Mouse (Mus musculus) embryonic facial prominence, embryonic 15.5 days (tissue): Measurements from ENCODE around the gene Scarf1. TPM values are rescaled to one million over a fixed set of nuclear protein-coding genes. Genes with fewer than 3 reads are reported as not detected.
A peak's percentile ranks its signal among the peaks of the same experiment; 100 is the strongest.
"Not testable (repeated sequence)": the region's sequence is repeated elsewhere in the genome, so short reads cannot be mapped to it uniquely, and the experiment has no call there.

Experiments
- ATAC-seq: fragments of 200-750 bp; cut with Nextera tagmentation; 2 replicates; pipeline ENCODE4 v1.8.0; 2017; ENCODE audit warnings: low read depth, moderate TSS enrichment; ENCODE audit not compliant: insufficient number of reproducible peaks, low FRiP score, low TSS enrichment
- H3K27ac ChIP-seq: fragments of 300-500 bp; sonication (generic); replicated peaks from 2 replicates; pipeline ENCODE4 v1.5.1; 2015; ENCODE audit warnings: mild to moderate bottlenecking, inconsistent platforms
- H3K27me3 ChIP-seq: fragments of 300-500 bp; sonication (generic); 2 replicates; pipeline ENCODE4 v1.6.1; 2015; ENCODE audit warnings: inconsistent platforms
- H3K36me3 ChIP-seq: fragments of 300-500 bp; sonication (generic); 2 replicates; pipeline ENCODE4 v1.6.1; 2015; ENCODE audit warnings: mild to moderate bottlenecking, inconsistent platforms
- H3K4me1 ChIP-seq: fragments of 300-500 bp; sonication (generic); 2 replicates; pipeline ENCODE4 v1.6.1; 2015; ENCODE audit warnings: inconsistent platforms
- H3K4me2 ChIP-seq: fragments of 300-500 bp; sonication (generic); replicated peaks from 2 replicates; pipeline ENCODE4 v1.6.1; 2015; ENCODE audit warnings: mild to moderate bottlenecking, inconsistent platforms
- H3K4me3 ChIP-seq: fragments of 300-500 bp; sonication (generic); replicated peaks from 2 replicates; pipeline ENCODE4 v1.5.1; 2015; ENCODE audit warnings: mild to moderate bottlenecking, inconsistent platforms
- H3K9ac ChIP-seq: fragments of 300-500 bp; sonication (generic); 2 replicates; pipeline ENCODE4 v1.6.1; 2015; ENCODE audit warnings: inconsistent platforms
- H3K9me3 ChIP-seq: fragments of 300-500 bp; sonication (generic); replicated peaks from 2 replicates; pipeline ENCODE4 v1.6.1; 2016; ENCODE audit warnings: inconsistent platforms
- WGBS: fragments of 180-500 bp; shearing (Covaris S2); methylation state at CpG from one replicate; pipeline ENCODE4 v1.1.7; 2015; 5-methylcytosine and 5-hydroxymethylcytosine counted together
- polyA plus RNA-seq: library from polyadenylated mRNA; unstranded; fragments of >200 nt; fragmentation: Nextera tagmentation; extraction: Ambion mirVana; gene quantifications from 2 replicates; pipeline ENCODE4 v1.2.1, GENCODE M21; 2015

Scarf1 gene
- polyA plus RNA-seq, 1 experiment from 2014 or later = 8.1 TPM

DNA sequence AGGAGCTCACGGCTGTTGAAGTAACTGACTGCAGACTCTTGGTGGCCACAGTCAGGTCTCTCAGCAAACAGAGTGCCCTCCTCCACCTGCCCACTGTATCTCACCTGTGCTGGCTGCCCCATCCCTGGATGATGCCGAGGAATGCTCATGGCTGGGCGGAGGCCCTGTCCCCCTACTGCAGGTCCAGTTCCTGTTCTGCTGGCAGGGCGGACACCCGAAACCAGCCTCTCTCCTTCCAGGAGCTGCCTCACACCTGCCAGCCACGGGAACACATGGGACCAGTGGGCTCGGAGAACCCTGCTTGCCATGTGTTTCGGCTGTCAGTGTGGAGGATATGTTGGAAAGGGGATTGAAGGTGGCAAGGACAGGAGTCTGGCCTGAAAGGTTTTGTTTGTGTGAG, 26.9 kb downstream of the Scarf1 start:
- WGBS = 70% methylated on average over 8 of the region's 8 CpGs
- H3K27ac ChIP-seq = no peak overlapping the region
- 0 out of 2 replicates have a peak, but pooled peaks cover 8% of the 10 kb centered on the region for H3K4me1 ChIP-seq
- no peak overlapping the region for H3K4me2 ChIP-seq
- no peak overlapping the region for H3K4me3 ChIP-seq
- ATAC-seq = no peak
- no peaks in the 10 kb centered on the region for H3K27me3 ChIP-seq
- no peak overlapping the region for H3K9ac ChIP-seq
- no peaks in the 10 kb centered on the region for H3K36me3 ChIP-seq
- H3K9me3 ChIP-seq = no peaks in the 10 kb centered on the region

DNA sequence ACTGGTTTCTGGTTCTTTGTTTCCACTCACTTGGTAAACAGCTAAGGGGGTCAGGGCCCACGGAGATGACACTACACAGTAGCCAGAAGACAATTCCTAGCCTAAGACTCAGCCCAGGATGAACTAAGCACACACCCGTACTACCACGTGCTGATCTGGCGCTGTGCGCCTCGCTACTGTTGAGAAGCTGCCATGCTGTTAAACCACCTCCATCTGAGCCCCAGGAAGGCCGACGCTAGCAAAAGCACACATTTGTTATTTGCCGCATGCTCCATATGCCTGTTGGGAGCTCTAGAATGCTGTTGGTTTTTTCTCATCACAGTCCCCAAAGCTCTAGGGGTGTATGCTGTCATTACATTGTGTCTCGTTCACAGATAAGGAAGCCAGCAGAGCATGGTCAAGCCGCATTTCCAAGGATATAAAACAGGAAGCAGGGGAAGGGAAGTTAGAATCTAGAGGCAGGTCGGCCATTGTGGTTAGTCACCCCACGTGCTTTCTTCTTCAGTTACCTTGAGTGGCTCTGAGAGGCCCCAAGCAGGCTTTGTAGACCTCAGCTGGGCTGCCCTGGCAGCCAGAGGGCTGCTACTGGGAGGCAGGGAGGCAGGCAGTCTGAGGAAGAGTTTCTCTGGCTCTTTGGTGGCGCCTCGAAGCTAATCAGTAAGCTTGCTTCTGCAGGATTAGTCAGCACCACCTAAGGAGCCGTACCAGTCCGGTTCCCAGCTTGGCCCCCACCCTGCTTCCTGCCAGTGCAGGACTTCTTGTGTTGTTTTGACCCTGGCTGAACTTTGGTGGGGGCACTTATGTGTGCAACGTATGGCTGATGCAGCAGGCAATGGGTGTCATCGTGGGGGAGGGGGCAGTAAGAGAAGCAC, 27.6 kb downstream of the Scarf1 start:
- 68% methylated on average over 19 of the region's 19 CpGs for WGBS
- Histone ChIP-seq H3K4me1 (0 out of 2 replicates have a peak, but pooled peaks cover 8% of the 10 kb centered on the region), H3K9ac (no peak overlapping the region), H3K36me3 (no peaks in the 10 kb centered on the region), H3K4me3 (no peak overlapping the region), H3K27ac (no peak overlapping the region), H3K27me3 (no peaks in the 10 kb centered on the region), H3K9me3 (no peaks in the 10 kb centered on the region), H3K4me2 (no peak overlapping the region)
- ATAC-seq = no peak

DNA sequence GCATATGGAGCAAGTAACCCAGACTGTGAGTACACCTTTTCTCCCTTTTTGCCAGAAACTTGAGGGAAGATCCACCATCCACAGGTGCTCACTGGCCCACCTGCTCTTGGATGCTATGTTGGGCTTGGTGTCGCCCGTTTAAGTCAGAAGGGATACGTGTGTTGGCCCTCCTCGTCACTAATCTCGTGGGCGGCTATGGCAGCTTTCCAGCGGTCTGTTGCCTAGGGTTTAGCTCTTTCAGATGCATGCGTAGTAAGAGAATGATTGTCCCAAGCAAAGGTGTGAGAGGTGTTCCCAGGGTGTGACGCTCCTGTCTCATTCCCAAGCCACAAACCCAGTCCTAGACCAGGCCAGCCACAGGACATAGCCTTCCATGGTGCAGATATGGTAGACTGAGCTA, 31.4 kb downstream of the Scarf1 start:
- WGBS = 74% methylated on average over 9 of the region's 9 CpGs
- no peaks in the 10 kb centered on the region for H3K36me3 ChIP-seq
- ATAC-seq = no peak

DNA sequence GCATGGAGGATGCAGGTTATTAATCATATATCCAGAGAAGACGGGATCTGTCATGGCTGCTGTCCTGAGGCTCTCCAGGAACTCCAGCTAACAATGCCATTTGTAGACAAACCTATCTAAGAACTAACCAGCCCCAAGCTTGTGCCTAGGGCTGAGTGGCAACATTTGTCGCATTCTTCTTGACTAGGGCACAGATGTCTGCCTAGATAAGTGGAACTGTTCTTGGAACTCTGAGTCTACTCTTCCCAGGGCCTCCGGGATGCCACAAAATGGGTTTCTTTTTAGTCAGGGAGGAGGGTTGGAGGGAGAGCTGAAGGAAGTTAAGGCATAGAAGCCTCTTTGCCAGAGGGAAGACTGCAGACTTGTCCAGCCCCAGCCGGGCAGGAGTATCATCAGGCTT, 32.7 kb downstream of the Scarf1 start:
- WGBS = 52% methylated on average over 4 of the region's 4 CpGs
- H3K9ac ChIP-seq = no peak overlapping the region
- ATAC-seq = no peak
- H3K9me3 ChIP-seq = no peaks in the 10 kb centered on the region
- H3K27ac ChIP-seq = no peak overlapping the region
- H3K36me3 ChIP-seq = no peaks in the 10 kb centered on the region
- no peak overlapping the region for H3K4me3 ChIP-seq
- H3K27me3 ChIP-seq = no peaks in the 10 kb centered on the region
- H3K4me1 ChIP-seq = peaks cover 20% of the 10 kb centered on the region
- H3K4me2 ChIP-seq = no peak overlapping the region

More for the DNA sequence above, 31.4 kb downstream of the Scarf1 start:
- Histone ChIP-seq H3K27me3 (no peaks in the 10 kb centered on the region), H3K9me3 (no peaks in the 10 kb centered on the region), H3K9ac (no peak overlapping the region), H3K4me2 (no peak overlapping the region), H3K4me3 (no peak overlapping the region), H3K4me1 (peaks cover 8% of the 10 kb centered on the region), H3K27ac (no peak overlapping the region)

DNA sequence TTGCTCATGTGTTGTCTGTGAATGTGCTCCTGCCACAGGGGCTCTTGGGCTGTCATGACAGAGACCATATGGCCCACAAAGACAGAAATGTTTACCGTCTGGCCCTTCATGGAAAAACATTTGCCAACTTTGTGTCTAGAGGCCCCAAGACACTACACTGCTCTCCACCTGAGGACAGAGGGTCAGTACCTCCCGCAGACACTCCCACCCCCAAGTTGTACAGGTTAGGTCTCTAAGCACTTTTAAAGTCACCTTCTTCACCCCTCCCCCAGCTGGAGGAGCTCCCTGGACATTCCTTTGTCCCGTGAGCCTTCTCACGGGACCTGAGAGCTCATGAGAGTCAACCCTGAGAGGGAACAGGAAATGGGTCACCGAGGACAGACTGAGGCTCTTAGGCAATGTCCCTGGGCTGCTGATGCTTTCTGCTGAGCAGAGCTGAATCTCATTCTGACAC, 36.3 kb downstream of the Scarf1 start:
- no peak for ATAC-seq
- Histone ChIP-seq H3K27me3 (no peaks in the 10 kb centered on the region), H3K9me3 (no peaks in the 10 kb centered on the region), H3K36me3 (no peaks in the 10 kb centered on the region), H3K9ac (no peak overlapping the region), H3K27ac (no peak overlapping the region), H3K4me1 (peaks cover 39% of the 10 kb centered on the region), H3K4me2 (no peak overlapping the region), H3K4me3 (no peak overlapping the region)
- 36% methylated on average over 5 of the region's 5 CpGs for WGBS

DNA sequence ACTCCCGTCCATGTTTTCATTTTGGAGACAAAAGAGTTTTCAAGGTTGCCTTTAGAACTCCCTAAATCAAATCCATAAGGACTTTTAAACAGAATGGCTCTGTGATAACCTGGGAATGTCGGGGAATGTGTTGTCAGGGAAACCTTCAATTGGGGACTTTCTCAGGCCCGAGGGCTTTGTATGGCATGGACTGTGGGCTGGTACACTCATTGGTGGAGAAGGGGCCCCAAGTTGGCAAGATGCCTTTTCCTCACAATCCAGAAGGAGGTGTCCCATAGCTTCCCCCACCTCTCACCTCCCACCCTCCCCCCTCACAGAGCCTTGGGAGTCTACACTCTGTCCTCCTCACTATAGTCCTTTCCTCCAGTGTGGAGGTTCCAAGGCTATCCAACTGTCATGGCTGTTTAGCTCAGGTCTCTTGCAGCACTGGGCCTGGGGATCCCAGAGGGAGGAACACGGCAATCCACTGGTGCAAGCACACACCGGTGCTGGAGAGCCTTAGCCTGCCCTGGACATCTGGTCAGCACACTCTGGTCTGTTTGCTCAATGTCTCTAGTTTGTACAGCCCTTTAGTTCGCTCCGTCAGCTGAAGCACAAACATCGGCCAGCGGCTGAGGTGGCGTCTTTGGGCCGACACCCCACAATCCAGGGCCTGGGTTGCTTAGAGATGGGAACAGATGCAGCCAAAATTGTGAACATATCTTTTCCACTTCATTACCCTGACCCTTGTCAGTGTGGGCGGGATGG, 37.0 kb downstream of the Scarf1 start:
- Histone ChIP-seq H3K4me2 (no peak overlapping the region), H3K4me3 (no peak overlapping the region), H3K9ac (no peak overlapping the region), H3K4me1 (peaks cover 39% of the 10 kb centered on the region), H3K27me3 (no peaks in the 10 kb centered on the region), H3K9me3 (no peaks in the 10 kb centered on the region), H3K27ac (peak overlapping the region; percentile 45), H3K36me3 (no peaks in the 10 kb centered on the region)
- ATAC-seq = no peak
- 57% methylated on average over 12 of the region's 12 CpGs for WGBS

DNA sequence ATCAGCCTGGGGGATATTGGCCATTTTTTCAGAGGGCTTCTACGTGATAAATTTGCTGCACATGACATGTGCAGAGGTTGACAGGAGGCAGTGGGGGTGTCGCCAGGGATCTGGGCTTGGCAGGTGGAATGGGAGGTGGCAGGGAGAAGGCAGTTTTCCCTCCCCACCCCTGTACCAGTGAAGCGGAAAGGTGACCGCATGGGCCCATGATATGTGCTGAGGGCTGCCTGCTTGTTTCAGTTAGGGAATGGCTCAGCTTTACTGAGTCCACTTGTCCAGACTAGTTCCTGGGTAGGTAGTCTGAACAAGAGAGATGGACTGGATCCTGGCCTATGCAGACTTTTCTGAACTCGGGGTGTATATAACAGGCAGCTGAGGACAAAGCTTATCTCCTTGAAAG, 38.0 kb downstream of the Scarf1 start:
- Histone ChIP-seq H3K4me1 (peaks cover 39% of the 10 kb centered on the region), H3K4me2 (no peak overlapping the region), H3K27me3 (no peaks in the 10 kb centered on the region), H3K36me3 (no peaks in the 10 kb centered on the region), H3K4me3 (no peak overlapping the region), H3K9ac (no peak overlapping the region), H3K9me3 (no peaks in the 10 kb centered on the region), H3K27ac (peak overlapping the region; percentile 80; the same call in 1 of the 2 replicates)
- no peak for ATAC-seq
- whole genome bisulfite sequencing = 83% methylated on average over 5 of the region's 5 CpGs

DNA sequence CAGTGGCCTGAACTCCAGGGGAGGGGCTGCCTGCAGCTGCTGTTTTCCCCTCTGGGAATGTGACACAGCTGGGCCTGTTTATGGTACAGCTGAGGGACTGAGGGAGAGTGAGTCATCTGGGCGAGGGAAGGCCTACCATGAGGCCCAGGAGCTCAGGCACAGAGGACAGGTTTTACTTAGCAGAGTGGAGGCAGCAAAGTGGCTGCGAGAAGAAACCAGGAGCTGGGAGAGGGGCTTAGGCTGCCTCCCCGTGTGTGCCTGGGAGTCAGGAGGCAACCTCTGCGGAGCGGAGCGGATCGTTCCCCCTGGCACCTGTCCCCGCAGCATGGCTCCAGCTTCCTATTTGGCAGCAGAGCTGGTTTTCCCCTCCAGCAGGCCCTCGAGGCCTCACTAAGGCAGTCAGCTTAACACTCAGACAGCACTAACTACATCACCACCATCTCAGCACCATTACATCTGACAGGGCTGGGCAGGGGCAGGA, 38.7 kb downstream of the Scarf1 start:
- peak overlapping the region; percentile 17; the same call in 1 of the 2 replicates for H3K4me2 ChIP-seq
- peak; percentile 64; the same call in 1 of the 2 replicates for ATAC-seq

DNA sequence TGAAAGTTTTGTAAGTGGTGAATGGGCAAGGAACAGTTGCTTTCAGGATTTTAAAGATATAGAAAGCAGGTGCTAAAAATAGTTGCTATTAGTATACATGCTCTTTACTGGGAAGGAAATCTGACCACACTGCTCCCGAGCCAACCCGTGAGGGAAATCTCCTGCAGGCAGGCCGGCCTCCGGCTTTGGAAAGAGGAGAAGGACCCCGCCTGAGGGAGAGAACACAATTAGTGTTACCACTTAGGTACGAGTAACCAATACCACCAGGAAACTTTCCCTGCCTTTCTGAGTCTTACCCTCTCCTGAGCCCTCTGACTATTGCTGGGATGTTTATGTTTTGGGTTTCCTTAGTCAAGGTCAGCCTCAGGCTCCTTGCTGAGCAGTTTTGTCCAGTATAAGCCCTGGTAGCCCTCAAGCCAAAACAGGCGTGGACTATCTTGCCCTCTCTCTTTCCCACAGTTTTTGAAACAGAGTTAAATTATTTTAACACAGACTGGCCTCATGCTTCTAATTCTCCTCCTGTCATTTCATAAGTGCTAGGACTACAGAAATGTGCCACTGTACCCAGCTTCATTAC, 39.7 kb downstream of the Scarf1 start:
- Histone ChIP-seq H3K4me3 (no peak overlapping the region), H3K9me3 (no peaks in the 10 kb centered on the region), H3K4me2 (no peak overlapping the region), H3K4me1 (peaks cover 39% of the 10 kb centered on the region), H3K9ac (no peak overlapping the region), H3K36me3 (no peaks in the 10 kb centered on the region; the same call in 1 of the 2 replicates), H3K27ac (peak overlapping the region; percentile 80), H3K27me3 (no peaks in the 10 kb centered on the region)
- 28% methylated on average over 7 of the region's 7 CpGs for WGBS
- ATAC-seq = no peak

More for the DNA sequence above, 38.7 kb downstream of the Scarf1 start:
- 36% methylated on average over 9 of the region's 9 CpGs for WGBS
- H3K4me3 ChIP-seq = no peak overlapping the region
- no peaks in the 10 kb centered on the region for H3K27me3 ChIP-seq
- peaks cover 39% of the 10 kb centered on the region for H3K4me1 ChIP-seq
- H3K9ac ChIP-seq = no peak overlapping the region
- H3K27ac ChIP-seq = peak overlapping the region; percentile 80
- no peaks in the 10 kb centered on the region for H3K9me3 ChIP-seq
- no peaks in the 10 kb centered on the region for H3K36me3 ChIP-seq

DNA sequence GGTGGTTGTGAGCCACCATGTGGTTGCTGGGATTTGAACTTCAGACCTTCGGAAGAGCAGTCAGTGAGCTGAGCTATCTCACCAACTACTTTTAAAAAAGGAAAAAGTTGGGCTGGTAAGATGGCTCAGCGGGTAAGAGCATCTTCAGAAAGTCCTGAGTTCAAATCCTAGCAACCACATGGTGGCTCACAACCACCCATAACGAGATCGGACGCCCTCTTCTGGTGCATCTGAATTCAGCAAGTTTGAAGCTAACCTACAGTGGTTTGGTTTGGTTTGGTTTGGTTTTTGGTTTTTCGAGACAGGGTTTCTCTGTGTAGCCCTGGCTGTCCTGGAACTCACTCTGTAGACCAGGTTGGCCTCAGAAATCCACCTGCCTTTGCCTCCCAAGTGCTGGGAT, 42.7 kb downstream of the Scarf1 start:
- not testable (repeated sequence) for H3K27ac ChIP-seq, H3K9me3 ChIP-seq, H3K4me2 ChIP-seq, H3K27me3 ChIP-seq, H3K36me3 ChIP-seq, ATAC-seq, H3K4me3 ChIP-seq, H3K9ac ChIP-seq
- WGBS = 92% methylated on average over 6 of the region's 6 CpGs
- H3K4me1 ChIP-seq = peaks cover 25% of the 10 kb centered on the region

DNA sequence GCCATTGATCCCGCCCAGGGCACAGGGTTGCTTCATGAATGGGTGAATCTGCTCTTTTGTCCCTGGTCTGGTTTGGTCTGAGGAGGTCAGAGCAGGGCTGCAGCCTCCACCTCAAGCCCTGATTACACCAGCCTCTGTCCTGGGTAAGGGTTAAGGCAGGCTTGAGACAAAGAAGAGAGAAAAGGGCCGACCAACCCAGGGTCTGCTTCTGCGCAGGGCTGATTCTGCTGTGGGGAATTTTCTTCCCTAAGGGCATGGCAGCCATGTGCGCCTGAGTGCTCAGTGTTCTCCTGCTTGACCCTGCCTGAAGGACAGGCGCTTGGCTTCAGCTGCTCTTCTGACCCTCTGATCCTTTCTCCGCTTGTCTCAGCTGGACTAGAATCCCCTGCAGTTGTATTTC, 43.8 kb downstream of the Scarf1 start:
- no peaks in the 10 kb centered on the region for H3K27me3 ChIP-seq
- H3K4me3 ChIP-seq = no peak overlapping the region
- no peak overlapping the region for H3K9ac ChIP-seq
- WGBS = 54% methylated on average over 6 of the region's 6 CpGs
- no peak overlapping the region for H3K27ac ChIP-seq
- H3K9me3 ChIP-seq = no peaks in the 10 kb centered on the region
- no peak for ATAC-seq
- H3K4me2 ChIP-seq = no peak overlapping the region
- peaks cover 16% of the 10 kb centered on the region for H3K4me1 ChIP-seq
- no peaks in the 10 kb centered on the region; the same call in 1 of the 2 replicates for H3K36me3 ChIP-seq
